Mouse (Mus musculus) retina, adult 2 months (tissue): ENCODE measurements around the gene Saxo2.
A peak's percentile ranks its signal among the peaks of the same experiment; 100 is the strongest.

Experiments
- DNase-seq: peaks from one replicate; pipeline ENCODE4 v3.0.0-alpha.2; 2012; ENCODE audit warnings: low read depth, low spot score

Gene Saxo2

GRCm38 (mm10) chr7:82648353-82649080, at the start of gene Saxo2, which contains the start of gene Efl1:
TSS of gene Saxo2 (minus strand) at chr7:82648528.
TSS of gene Efl1 (plus strand) at chr7:82648614.
- peak; percentile 81 for DNase-seq

- DNase-seq, result no peak
These were observed 49.3 kb upstream of the Saxo2 start for GRCm38 (mm10) chr7:82697668-82698067.

- DNase-seq, result no peak
These were observed 42.9 kb upstream of the Saxo2 start for GRCm38 (mm10) chr7:82691021-82691738.

- DNase-seq, result no peak
These were observed 40.4 kb upstream of the Saxo2 start for GRCm38 (mm10) chr7:82688736-82689135.

- no peak for DNase-seq
These were observed 31.6 kb upstream of the Saxo2 start for GRCm38 (mm10) chr7:82679901-82680300.

GRCm38 (mm10) chr7:82676834-82677233, 28.5 kb upstream of the Saxo2 start:
- DNase-seq, result no peak

- no peak for DNase-seq
These were observed 27.7 kb upstream of the Saxo2 start for GRCm38 (mm10) chr7:82676001-82676400.

- no peak for DNase-seq
These were observed 16.3 kb upstream of the Saxo2 start for GRCm38 (mm10) chr7:82664604-82665003.

GRCm38 (mm10) chr7:82649081-82649445, 735 bp upstream of the Saxo2 start:
- no peak for DNase-seq

- no peak for DNase-seq
These were observed 419 bp downstream of the Saxo2 start for GRCm38 (mm10) chr7:82647909-82648308.

- no peak for DNase-seq
These were observed 1.1 kb downstream of the Saxo2 start for GRCm38 (mm10) chr7:82647183-82647582.

- no peak for DNase-seq
These were observed 23.0 kb downstream of the Saxo2 start for GRCm38 (mm10) chr7:82625342-82625741.

GRCm38 (mm10) chr7:82609629-82610028, 38.7 kb downstream of the Saxo2 start:
- DNase-seq, result no peak

GRCm38 (mm10) chr7:82605425-82605824, 42.9 kb downstream of the Saxo2 start:
- DNase-seq, result no peak

GRCm38 (mm10) chr7:82602008-82602407, 46.3 kb downstream of the Saxo2 start:
- DNase-seq, result no peak

GRCm38 (mm10) chr7:82590931-82591330, 57.4 kb downstream of the Saxo2 start:
- no peak for DNase-seq
